Mouse (Mus musculus): ENCODE data around the gene Cd151. TPM values are rescaled to one million over a fixed set of nuclear protein-coding genes. Genes with fewer than 3 reads are reported as not detected.
A peak's percentile ranks its signal among the peaks of the same experiment; 100 is the strongest.

The Cd151 gene
- total RNA-seq (2021): 10 to 100 TPM; 25.3 to 29.6 TPM

- intact Hi-C loops (cut with DNase I): no loop called here
Observed at GRCm38 (mm10) chr7:141467230-141468030, at the start of gene Cd151. Gene Cd151 (plus strand): TSS chr7:141467392.

GRCm38 (mm10) chr7:141417731-141418681 lies 49.2 kb upstream of the Cd151 start:
- intact Hi-C loops (cut with DNase I): no loop called here
- DNase-seq (ENCODE audit: low spot score in 2 of 2): no peak

More at GRCm38 (mm10) chr7:141467230-141468030, at the start of gene Cd151:
- peak; percentile 63 to 66 for DNase-seq (ENCODE audit: low spot score in 2 of 2)

GRCm38 (mm10) chr7:141418970-141419369 lies 48.2 kb upstream of the Cd151 start:
- intact Hi-C loops (cut with DNase I): no loop called here
- peak; percentile 60 for DNase-seq (ENCODE audit: low spot score in 2 of 2)

- intact Hi-C loops (cut with DNase I): no loop called here
- DNase-seq (ENCODE audit: low spot score in 2 of 2): no peak
Observed at GRCm38 (mm10) chr7:141420030-141420702, 47.0 kb upstream of the Cd151 start.

- DNase-seq (ENCODE audit: low spot score in 2 of 2): no peak
- intact Hi-C loops (cut with DNase I): no loop called here
Observed at GRCm38 (mm10) chr7:141423811-141424210, 43.4 kb upstream of the Cd151 start.

- intact Hi-C loops (cut with DNase I): no loop called here
- no peak for DNase-seq (ENCODE audit: low spot score in 2 of 2)
Observed at GRCm38 (mm10) chr7:141426948-141427730, 40.1 kb upstream of the Cd151 start.

GRCm38 (mm10) chr7:141428701-141429100 lies 38.5 kb upstream of the Cd151 start:
- DNase-seq (ENCODE audit: low spot score in 2 of 2): no peak
- intact Hi-C loops (cut with DNase I): no loop called here

- intact Hi-C loops (cut with DNase I): no loop called here
- peak; percentile 90 to 97 for DNase-seq (ENCODE audit: low spot score in 2 of 2)
Observed at GRCm38 (mm10) chr7:141429310-141429709, 37.9 kb upstream of the Cd151 start, which contains the start of gene Cend1. Gene Cend1 (minus strand): TSS chr7:141429491.

GRCm38 (mm10) chr7:141429840-141430584 lies 37.2 kb upstream of the Cd151 start:
- intact Hi-C loops (cut with DNase I): no loop called here
- no peak for DNase-seq (ENCODE audit: low spot score in 2 of 2)

- DNase-seq (ENCODE audit: low spot score in 2 of 2): no peak
- intact Hi-C loops (cut with DNase I): no loop called here
Observed at GRCm38 (mm10) chr7:141430585-141431240, 36.5 kb upstream of the Cd151 start.

- DNase-seq (ENCODE audit: low spot score in 2 of 2): no peak
- intact Hi-C loops (cut with DNase I): no loop called here
Observed at GRCm38 (mm10) chr7:141431434-141432185, 35.6 kb upstream of the Cd151 start.

GRCm38 (mm10) chr7:141432186-141432611 lies 35.0 kb upstream of the Cd151 start:
- peak in 1 of 2 experiments; percentile 24 for DNase-seq (ENCODE audit: low spot score in 2 of 2)
- intact Hi-C loops (cut with DNase I): no loop called here

- peak in 1 of 2 experiments; percentile 41 for DNase-seq (ENCODE audit: low spot score in 2 of 2)
- intact Hi-C loops (cut with DNase I): no loop called here
Observed at GRCm38 (mm10) chr7:141432741-141433516, 34.3 kb upstream of the Cd151 start.

GRCm38 (mm10) chr7:141433517-141434400 lies 33.4 kb upstream of the Cd151 start:
- DNase-seq (ENCODE audit: low spot score in 2 of 2): no peak
- intact Hi-C loops (cut with DNase I): loop anchor here (2.0 kb wide), 1 partner anchor 19 kb away; the partner anchor contains the start of gene Gatd1

- intact Hi-C loops (cut with DNase I): loop anchor here (2.0 kb wide), 1 partner anchor 20 kb away; the partner anchor contains the start of gene Gatd1
- DNase-seq (ENCODE audit: low spot score in 2 of 2): peak; percentile 77 to 89
Observed at GRCm38 (mm10) chr7:141434464-141434863, 32.7 kb upstream of the Cd151 start.

Data from left cerebral cortex, postnatal 25 days (tissue).